Mouse (Mus musculus): ENCODE measurements around the gene Cyp2e1. TPM values are rescaled to one million over a fixed set of nuclear protein-coding genes. Genes with fewer than 3 reads are reported as not detected.

The Cyp2e1 gene
- total RNA-seq (2023): not detected

DNA sequence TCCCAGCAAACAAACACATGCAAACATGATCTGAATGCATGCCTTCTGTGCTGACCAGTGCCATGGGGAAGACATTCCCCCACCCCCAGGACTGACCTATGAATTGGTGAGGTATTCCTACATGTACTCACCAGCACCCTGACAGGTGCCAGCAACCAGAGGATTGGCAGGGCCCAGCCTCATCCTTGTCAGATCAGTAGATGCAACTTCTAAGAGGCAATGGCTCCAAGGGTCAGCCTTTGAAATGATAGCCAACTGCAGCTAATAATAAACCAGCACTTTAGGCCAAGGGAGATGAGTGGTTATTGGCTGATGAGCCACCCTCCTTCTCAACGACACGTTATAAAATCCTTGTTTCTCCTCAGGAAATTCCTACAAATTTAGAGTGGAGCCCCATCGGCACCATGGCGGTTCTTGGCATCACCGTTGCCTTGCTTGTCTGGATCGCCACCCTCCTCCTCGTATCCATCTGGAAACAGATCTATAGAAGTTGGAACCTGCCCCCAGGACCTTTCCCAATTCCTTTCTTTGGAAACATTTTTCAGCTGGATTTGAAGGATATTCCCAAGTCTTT lies at the start of gene Cyp2e1:
Cyp2e1 (plus strand) TSS at position 293 of the 574 bp plus-strand sequence.

DNA sequence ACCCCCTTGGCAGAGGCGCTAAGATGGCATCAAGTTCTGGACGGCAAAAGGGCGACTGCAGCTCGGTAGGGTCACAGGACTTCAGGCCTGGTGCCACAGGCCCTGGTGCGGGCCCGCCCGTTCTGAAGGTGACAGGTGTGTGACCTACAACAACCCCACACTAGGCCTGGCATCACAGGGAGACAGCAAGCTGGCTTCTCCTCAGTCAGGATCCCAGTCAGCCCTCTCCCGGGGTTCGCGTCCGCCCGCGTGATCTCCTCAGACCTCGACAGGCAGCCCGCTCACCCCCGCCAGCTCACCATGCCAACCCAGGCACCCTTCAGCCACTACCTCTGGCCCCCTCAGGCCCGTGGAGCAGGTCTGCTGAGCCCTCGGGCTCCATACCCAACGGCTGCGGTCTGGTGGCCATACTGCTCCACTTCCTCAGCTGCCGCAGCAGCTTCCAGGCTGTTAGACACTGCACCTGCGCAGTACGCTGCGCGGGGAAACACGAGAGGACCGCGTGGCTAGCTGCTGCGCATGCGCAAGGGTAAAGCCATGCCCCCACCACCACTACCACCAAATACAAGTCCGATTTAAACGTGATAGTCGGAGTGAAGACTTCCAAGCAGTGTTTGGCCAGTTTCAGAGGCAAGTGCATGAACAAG lies 24.0 kb downstream of the Cyp2e1 start, which contains the start of gene Syce1:
Syce1 (minus strand) TSS at position 447 of the 647 bp plus-strand sequence.

DNA sequence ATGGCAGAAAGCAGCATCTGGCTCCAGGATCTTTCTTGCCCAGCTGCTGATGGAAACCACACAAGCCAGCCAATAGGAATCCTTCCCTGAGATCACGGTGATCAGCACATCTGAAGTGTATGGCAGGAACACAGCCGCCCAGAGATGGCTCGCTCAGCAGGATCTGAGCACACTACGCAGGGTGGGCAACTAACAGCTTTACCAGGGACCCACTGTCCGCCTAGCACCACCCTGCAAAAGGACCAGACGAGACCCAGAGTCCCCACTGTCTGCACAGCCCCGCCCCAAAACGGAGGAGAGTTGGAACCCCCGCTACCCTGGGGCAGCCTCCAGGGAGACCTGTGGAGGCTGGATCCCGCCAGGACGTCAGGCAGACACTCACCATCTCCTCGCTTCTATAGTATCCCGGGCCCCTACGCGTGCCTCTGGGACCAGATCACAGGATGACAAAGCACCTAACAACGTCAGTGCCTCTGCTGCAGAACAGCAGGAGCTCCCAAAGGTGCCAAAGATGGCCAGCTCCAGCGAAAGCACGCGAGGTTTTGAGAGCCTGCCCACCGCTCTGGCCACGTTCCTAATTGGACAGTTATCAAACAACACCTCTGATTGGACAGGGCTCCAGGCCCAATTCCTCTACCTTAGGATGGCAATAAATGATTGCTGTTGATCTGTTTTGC lies 58.3 kb downstream of the Cyp2e1 start, which contains the start of gene Zfp941:
Zfp941 (minus strand) TSS at position 526 of the 677 bp plus-strand sequence.

Other genes with a start within 250 kb of the Cyp2e1 start
- gene Olfr538, start 195.9 kb upstream of the Cyp2e1 start, total RNA-seq (2023): not detected
- gene Olfr46, start 162.5 kb upstream of the Cyp2e1 start, total RNA-seq (2023): not detected
- not detected for gene Olfr61, start 134.8 kb upstream of the Cyp2e1 start, total RNA-seq (2023)
- not detected for gene Olfr53, start 117.3 kb upstream of the Cyp2e1 start, total RNA-seq (2023)
- gene Olfr539, start 103.8 kb upstream of the Cyp2e1 start, total RNA-seq (2023): not detected
- not detected for gene Olfr45, start 81.8 kb upstream of the Cyp2e1 start, total RNA-seq (2023)
- gene Olfr541, start 66.5 kb upstream of the Cyp2e1 start, total RNA-seq (2023): not detected
- not detected for gene Syce1, start 24.1 kb downstream of the Cyp2e1 start, total RNA-seq (2023)
- not detected for gene Zfp941, start 58.4 kb downstream of the Cyp2e1 start, total RNA-seq (2023)
- not detected for gene Urah, start 71.3 kb downstream of the Cyp2e1 start, total RNA-seq (2023)
- not detected for gene Scgb1c1, start 81.8 kb downstream of the Cyp2e1 start, total RNA-seq (2023)
- gene Odf3, start 84.1 kb downstream of the Cyp2e1 start, total RNA-seq (2023): not detected
- gene Gm45785, start 92.6 kb downstream of the Cyp2e1 start, total RNA-seq (2023): not detected
- gene Ric8a, start 93.2 kb downstream of the Cyp2e1 start, total RNA-seq (2023): 108 TPM
- 31.9 TPM for gene Bet1l, start 93.8 kb downstream of the Cyp2e1 start, total RNA-seq (2023)
- 77.9 TPM for gene Psmd13, start 118.2 kb downstream of the Cyp2e1 start, total RNA-seq (2023)
- gene Sirt3, start 118.6 kb downstream of the Cyp2e1 start, total RNA-seq (2023): 8.5 TPM
- not detected for gene Cox8b, start 136.7 kb downstream of the Cyp2e1 start, total RNA-seq (2023)
- not detected for gene Nlrp6, start 157.2 kb downstream of the Cyp2e1 start, total RNA-seq (2023)
- 10.4 TPM for gene Pgghg, start 177.7 kb downstream of the Cyp2e1 start, total RNA-seq (2023)
- not detected for gene Ifitm5, start 186.6 kb downstream of the Cyp2e1 start, total RNA-seq (2023)
- gene Gm45717, start 192.2 kb downstream of the Cyp2e1 start, total RNA-seq (2023): not detected
- gene Ifitm2, start 192.2 kb downstream of the Cyp2e1 start, total RNA-seq (2023): 16.1 TPM
- gene Ifitm1, start 203.5 kb downstream of the Cyp2e1 start, total RNA-seq (2023): not detected
- 5.0 TPM for gene Ifitm3, start 247.0 kb downstream of the Cyp2e1 start, total RNA-seq (2023)